Mouse (Mus musculus) left cerebral cortex, adult 18-20 months (tissue): ENCODE results near the gene Aup1. TPM values are rescaled to one million over a fixed set of nuclear protein-coding genes. Genes with fewer than 3 reads are reported as not detected.

Source experiments
- DNase-seq, 2 experiments: peaks; one replicate each; pipeline ENCODE4 v3.0.0; 2021 to 2022; ENCODE audit warnings: low spot score in 2 of 2, mixed read lengths in 1 of 2
- long read RNA-seq, 2 experiments: library from polyadenylated mRNA; stranded (forward); transcript quantifications; one replicate each; pipeline ENCODE4 v2.0.0; 2021
- total RNA-seq, 2 experiments: library from RNA; stranded (reverse); gene quantifications; 2 replicates each; pipeline ENCODE4 v1.2.3; 2021

Aup1 gene
- 100 to 1,000 TPM; 114 to 121 TPM for total RNA-seq
- long read RNA-seq, experiment 1, transcript Aup1-201 (12 exons, 1,769 nt), result major isoform, 68 of 144 reads
- long read RNA-seq, experiment 1, partial matches to known transcripts, result 19 of 144 reads
- long read RNA-seq, experiment 1, other reads (novel, unspliced or antisense), result 56 of 144 reads
- long read RNA-seq, experiment 2, transcript Aup1-201 (12 exons, 1,769 nt), result major isoform, 55 of 91 reads
- long read RNA-seq, experiment 2, partial matches to known transcripts, result 8 of 91 reads
- long read RNA-seq, experiment 2, other reads (novel, unspliced or antisense), result 21 of 91 reads

DNA sequence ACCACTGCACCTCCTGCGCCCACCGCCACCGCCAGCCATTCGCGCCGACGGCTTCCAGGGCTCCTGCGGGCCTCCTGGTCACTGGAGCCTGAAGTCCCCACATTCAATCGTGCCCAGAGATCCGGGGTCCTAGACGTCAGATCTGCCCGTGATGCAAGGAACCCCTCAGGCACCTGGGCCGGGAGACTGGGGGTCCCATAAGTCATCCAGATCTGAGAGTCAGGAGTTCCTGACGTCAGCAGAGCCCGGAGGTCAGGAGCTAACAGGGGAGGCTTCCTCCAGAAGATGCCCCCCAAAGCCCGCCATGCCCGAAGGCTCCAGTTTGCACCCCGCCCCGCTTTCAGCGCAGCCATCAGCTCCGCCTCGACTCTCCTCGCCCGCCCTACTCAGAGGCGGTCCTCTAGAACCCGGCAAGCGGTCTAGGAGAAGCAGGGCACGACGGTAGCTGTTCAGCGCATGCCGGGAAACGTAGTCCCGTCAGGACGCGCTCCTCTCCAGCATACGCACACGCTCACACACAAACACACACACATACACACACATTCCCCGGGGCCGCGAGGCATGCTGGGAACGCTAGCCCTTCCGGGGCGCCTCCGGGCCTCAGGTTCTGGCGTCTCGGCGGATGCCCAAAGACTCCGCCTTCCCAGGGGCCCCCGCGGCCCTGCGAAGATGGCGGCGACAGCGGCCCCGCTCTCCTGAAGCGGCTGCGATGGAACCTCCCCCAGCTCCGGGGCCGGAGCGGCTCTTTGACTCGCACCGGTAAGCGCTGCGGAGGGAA, at the start of gene Aup1:
Gene Aup1, plus strand, starts transcription at position 448 of the 778 bp plus-strand sequence.
- peak; percentile 97 to 98 for DNase-seq

GRCm38 (mm10) chr6:83004872-83005271, 49.4 kb upstream of the Aup1 start:
- no peak for DNase-seq

- DNase-seq, result no peak
Observed at GRCm38 (mm10) chr6:83005444-83006011, 48.8 kb upstream of the Aup1 start.

- no peak for DNase-seq
Observed at GRCm38 (mm10) chr6:83006114-83006513, 48.2 kb upstream of the Aup1 start.

DNA sequence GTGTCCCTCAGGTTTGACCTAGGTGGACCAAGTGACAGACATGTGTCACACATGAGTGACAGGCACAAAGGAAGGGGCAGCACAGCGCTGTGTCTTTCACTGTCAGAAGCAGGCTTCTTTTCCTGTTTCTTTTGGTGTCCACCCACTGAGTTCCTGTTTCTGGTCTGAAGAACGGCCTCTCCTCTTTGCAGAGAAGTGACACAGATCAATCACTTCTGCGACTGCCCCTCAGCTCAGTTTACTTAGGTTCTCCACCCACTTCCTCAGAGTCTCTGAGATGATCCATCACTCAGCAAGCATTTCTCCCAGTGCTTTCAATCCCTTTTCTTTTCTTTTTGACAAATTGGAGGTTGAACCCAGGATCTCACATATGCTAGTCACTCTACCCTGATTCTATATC, 45.7 kb upstream of the Aup1 start:
- DNase-seq, result no peak

DNA sequence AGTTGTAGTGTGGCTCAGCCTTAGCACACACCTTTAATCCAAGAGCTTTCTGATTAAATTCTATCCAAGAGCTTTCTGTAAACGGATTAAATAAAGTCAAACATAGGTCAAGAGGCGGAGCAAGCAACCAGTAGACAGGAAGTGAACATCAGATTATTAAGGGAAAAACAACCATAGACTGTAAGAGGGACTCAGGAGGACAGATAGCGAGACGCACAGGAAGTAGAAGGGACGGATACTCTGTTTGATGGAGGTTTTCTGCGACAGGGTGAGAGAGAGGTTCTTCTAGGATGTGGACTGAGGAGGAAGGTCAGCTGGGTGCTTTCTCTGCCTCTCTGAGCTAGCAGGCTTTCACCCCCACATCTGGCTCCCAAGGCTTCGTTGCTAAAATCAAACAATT, 44.3 kb upstream of the Aup1 start:
- no peak for DNase-seq

DNA sequence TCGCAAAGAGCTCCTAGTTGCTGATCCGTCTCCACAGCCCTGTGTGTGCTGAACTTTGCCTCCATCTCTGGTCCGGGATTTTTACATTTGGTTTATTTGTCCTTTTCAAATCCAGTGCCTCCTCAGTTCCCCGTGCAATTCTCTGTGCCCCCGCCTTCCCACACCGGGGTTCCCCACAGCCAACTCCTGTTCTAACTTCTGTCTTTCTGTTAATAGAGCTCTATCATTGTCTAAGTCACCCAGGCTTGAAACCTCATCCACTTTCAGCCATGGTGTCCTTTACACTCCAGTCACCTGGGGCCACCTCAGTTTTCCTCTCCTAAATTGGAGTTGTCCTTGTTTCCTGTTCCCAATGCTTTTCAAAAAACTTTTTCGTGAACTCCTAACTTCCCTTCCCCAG, 43.1 kb upstream of the Aup1 start:
- no peak for DNase-seq

DNA sequence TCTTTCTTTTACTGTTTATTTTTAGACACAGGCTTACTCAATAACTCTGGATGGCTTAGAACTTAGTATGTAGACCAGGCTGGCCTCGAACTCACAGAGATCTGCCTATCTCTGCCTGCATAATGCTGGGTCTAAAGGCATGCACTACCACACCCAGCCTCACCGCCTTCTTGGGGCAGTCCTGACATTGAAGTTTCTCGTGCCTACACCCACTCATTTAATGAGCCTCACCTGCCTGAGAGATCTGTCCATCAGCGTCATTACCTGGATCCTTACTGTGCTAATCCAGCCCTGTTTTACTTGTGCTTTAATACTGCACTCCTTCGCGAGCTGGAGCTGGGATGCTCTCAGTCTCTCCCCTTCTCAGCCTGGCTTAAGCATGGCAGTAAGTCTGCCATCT, 42.6 kb upstream of the Aup1 start:
- no peak for DNase-seq

GRCm38 (mm10) chr6:83013444-83013843, 40.9 kb upstream of the Aup1 start:
- DNase-seq, result no peak

- no peak for DNase-seq
Observed at GRCm38 (mm10) chr6:83014482-83015466, 39.5 kb upstream of the Aup1 start.

GRCm38 (mm10) chr6:83015749-83016148, 38.6 kb upstream of the Aup1 start:
- DNase-seq, result no peak

- no peak for DNase-seq
Observed at GRCm38 (mm10) chr6:83017190-83017589, 37.1 kb upstream of the Aup1 start.

DNA sequence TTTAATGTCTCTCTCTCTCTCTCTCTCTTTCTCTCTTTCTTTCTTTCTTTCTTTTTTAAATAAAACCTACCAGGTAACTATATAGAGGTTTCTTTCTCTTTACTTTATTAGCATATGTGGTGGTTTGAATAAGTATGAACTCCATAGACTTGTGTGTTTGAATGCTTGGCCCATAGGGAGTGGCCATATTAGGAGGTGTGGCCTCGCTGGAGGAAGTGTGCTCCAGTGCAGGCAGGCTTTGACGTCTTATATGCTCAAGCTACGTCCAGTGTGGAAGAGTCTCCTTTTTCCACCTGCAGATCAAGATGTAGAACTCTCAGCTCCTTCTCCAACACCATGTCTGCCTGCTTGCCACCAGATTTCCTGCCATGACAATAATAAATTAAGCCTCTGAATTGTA, 35.3 kb upstream of the Aup1 start:
- DNase-seq, result no peak

GRCm38 (mm10) chr6:83020121-83020520, 34.2 kb upstream of the Aup1 start:
- no peak for DNase-seq

DNA sequence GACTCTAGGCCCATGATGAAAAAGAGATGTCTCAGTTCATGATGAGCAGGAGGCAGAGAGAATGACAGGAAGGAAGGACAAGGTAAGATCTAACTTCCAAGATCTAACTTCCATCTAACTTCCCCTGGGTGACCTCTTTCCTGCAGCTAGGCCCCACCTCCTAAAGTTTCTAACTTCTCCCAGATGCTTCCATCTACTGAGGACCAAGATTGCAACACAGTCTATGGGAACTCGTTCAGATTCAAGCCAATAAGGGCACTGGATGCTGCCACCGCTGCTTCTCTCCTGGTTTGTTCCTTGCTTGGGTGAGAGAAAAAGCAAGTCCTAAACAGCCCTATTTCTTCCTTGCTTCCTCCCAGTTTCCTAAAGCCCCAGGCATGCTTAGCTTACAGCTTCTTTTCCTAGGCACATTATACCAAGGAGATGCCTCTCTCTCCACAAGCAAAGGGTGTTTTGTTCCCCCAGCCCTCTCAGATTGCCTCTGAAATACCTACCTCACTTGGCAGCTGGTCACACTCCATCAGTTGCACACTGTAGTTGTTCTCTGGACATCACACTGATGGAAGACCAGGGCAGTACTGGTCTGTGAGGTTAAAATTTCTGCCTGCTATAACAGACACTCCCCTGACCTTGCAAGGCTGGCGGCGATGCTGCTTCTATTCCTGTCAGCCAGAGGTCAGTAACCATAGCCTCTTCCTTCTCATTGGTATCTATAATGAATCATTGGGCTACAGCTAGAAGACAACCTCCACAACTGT, 33.3 kb upstream of the Aup1 start:
- no peak for DNase-seq

GRCm38 (mm10) chr6:83023008-83023407, 31.3 kb upstream of the Aup1 start:
- DNase-seq, result no peak

- no peak for DNase-seq
Observed at GRCm38 (mm10) chr6:83023786-83024185, 30.5 kb upstream of the Aup1 start.

GRCm38 (mm10) chr6:83024421-83024820, 29.9 kb upstream of the Aup1 start:
- no peak for DNase-seq

DNA sequence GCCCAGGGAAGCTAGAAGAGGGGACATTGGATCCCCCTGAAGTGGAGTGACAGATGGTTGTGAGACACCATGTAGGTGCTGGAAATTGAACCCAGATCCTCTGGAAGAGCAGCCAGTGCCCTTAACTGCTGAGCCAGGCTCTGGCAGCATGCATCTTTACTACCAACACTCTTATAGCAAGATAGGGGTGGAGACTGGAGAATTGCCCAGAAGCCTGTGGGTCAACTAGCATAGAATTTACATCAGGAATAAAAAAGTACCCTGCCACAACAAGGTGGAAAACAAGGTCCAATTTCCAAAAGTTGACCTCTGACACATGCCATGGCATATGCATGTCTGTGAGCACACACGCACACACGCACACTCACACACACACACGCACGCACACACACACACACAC, 29.1 kb upstream of the Aup1 start:
- DNase-seq, result no peak

GRCm38 (mm10) chr6:83027293-83027692, 27.0 kb upstream of the Aup1 start:
- DNase-seq, result no peak
